Mouse (Mus musculus) erythroblast, embryonic 14.5 days (primary cell): ENCODE results near the gene Mtg2.

Experiments
- GATA1 ChIP-seq: IDR thresholded peaks from 2 replicates; pipeline ENCODE4 v1.6.1; 2012; ENCODE audit warnings: low read length, inconsistent platforms, mixed read lengths
- TAL1 ChIP-seq: IDR thresholded peaks from 3 replicates; pipeline ENCODE4 v1.6.1; 2012; ENCODE audit warnings: low read length, inconsistent platforms, mixed read lengths

GRCm38 (mm10) chr2:180124192-180124591 lies 53.8 kb downstream of the Mtg2 start:
- TF ChIP-seq TAL1: no peak
- no peak for TF ChIP-seq GATA1
